Mouse (Mus musculus): ENCODE data around the gene Gtf2f1.
"Not testable (repeated sequence)": the region's sequence is repeated elsewhere in the genome, so short reads cannot be mapped to it uniquely, and the experiment has no call there.

The Gtf2f1 gene

DNA sequence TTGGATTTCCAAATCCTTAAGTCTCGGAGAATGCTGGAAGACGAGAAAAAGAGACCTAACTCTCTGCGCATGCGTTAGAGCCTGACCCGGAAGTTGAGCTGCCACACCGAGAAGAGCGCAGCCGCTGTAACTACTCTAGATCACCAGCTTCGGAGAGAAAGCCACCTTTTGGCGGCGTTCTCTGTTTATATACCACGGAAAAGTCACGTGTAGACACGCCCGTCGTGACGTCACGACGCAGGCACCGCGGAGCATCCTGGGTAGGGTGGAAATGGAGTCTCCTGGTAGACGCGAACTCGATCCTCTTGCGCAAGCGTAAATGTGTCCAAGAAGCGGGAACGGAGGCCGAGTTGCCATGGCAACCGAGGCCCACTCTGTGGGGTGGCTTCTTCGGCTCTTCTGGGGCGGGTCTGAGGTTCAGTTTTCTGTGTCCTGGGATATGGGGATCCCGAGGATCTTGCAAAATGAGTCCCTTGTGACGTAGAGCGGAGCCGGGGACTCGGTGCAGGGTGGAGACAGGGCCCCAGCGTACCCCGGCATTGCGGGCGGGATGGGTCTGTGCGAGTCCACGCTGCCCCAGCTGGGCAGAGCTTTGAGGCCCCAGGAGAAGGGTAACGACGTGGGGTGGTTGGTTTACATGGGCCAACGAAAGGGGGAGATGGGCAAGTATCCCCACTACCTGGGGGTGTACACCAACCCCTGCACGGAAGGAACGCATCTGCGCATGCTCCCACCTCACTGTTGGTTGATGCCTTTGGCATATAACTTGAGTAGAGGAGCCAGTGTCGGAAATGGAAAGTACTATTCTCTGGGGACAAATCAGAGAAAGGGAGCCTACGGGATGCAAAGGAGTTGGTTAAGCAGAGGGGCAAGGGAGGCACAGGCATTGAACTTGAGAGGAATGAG is at the start of gene Gtf2f1, which contains the start of gene Gm17949:
Gene Gtf2f1, minus strand, starts transcription at position 53 of the 906 bp plus-strand sequence.
Gene Gm17949, plus strand, starts transcription at position 234 of the 906 bp plus-strand sequence.
- peak; percentile 92 to 98 for DNase-seq

DNA sequence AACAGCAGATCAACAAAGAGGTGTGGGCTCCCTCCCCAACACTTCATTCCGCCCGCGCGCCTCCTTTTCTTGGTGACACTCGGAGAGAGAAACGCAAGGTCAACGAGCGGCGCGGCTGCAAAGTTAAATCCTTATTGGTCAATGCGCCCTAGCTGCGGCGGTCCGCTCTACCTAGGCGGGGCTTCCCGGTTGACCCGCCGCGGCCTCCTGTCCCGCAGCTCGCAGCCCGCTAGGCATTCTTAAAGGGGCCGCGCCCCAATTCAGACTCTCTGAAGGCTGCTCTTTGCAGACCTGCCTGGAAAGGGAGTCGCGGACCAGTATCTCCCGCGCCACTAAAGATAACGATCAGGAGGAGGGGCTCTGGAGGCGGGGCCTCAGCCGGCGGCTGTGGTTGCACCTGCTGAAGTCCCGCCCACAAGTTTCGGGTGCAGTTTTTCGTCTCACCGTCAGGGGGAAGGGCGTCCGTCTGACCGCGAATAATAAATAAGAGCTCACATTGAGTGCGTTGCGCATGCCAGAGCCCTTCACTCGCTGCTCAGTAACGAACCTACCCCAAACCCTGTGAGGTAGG is 49.2 kb upstream of the Gtf2f1 start:
- DNase-seq, result peak; percentile 96 to 98

DNA sequence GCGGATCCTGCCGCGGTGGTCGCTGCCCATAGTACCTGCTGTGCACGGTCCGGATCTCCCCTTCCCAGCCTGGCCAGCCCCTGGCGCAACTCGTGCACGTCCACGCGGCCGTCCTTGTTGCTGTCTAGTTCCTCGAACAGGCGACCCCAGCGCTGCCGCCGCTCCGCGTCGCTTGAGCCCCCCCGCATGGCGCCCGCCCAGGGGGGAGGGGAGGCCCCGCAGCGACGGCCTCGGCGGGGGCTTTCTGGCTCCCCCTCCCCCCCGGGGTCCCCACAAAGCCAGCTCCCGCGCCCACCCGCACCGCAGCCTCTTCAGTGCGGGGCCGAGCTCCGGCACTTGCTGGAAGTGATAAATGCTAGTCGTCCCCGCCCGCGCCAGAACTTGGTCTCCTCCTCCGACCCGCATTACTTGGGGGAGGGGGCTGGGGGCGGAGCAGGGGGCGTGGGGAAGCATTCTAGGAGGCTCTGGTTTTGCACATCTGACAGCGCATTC is 48.4 kb upstream of the Gtf2f1 start, which contains the start of gene Slc25a23:
Gene Slc25a23, minus strand, starts transcription at position 378 of the 492 bp plus-strand sequence.
- DNase-seq, result peak; percentile 71 to 74

DNA sequence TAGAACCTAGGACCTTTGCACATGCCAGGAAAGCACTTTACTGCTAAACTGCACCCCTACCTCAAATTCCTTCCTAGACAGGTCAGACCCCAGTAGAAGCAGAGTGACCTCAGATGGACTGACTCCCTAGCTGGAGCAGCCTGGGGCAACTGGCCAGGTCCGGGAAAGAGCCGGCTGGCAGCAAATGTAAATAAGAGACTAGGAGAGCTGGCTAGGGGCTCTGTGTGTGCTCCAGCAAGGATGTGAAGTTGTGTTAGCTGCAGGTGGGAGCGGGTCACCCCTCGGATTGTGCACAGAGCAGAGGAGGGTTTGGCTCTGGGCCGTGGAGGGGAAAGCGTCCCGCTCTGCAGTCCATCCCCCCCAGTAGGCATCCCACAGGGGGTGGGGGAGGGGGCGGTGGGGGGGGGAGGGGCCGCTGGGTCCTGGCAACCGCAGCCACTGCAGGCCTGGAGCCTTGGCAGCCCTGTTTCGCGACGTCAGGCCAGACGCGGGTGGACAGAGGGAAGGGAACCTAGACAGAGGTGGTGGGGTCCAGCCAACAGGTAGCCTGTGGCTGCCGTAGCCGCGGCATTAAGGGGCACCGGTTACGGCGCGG is 47.9 kb upstream of the Gtf2f1 start, which contains the start of gene Crb3:
Gene Crb3, plus strand, starts transcription at position 215 of the 595 bp plus-strand sequence.
- peak; percentile 49 to 53 for DNase-seq

DNA sequence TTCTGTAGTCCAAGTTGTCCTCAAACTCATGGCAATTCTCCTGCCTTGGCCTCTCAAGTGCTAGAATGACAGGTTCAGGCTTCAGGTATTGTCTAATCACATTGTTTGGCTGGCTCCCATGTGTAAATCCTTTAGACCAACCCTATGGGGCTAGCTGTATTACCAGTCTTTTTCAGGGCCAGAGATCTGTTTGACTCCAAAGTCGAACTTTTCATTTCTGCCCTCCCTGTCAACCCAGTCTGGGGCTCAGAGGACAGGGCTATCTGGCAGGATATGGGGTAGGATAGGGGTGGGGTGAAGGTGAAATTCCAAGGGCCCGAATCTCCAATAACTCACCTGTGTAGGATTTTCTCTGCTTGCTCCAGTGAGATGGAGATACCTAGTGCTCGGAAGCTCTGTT is 45.2 kb upstream of the Gtf2f1 start:
- no peak for DNase-seq

DNA sequence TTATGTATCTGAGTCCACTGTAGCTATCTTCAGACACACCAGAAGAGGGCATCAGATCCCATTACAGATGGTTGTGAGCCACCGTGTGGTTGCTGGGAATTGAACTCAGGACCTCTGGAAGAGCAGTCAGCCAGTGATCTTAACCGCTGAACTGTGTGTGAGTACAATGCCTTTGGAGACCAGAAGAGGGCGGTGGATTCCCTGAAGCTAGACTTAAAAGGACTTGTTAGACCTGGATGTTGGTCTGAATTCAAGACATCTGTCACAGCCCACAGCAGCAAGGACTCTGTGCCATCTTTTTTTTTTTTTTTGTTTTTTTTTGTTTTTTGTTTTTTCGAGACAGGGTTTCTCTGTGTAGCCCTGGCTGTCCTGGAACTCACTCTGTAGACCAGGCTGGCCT is 40.6 kb upstream of the Gtf2f1 start:
- not testable (repeated sequence) for DNase-seq

DNA sequence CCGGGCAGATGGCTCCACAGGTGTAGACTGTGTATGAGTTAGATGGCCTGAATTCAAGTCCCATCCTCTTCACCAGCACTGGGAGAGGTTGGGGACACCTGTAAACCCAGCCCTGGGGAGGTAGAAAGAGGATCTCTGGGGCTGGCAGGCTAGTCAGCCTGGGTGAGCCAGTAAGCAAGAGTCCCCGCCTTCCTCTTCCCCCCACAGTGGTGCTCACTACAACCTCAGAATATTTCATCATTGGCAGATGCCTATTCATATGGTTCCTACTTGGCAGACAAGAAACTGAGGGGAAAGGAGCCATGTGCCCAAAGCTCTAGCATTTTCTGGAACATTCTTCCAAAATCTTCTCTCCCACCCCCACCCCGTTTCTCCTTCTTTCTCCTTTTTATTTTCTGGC is 37.7 kb upstream of the Gtf2f1 start:
- DNase-seq, result no peak

DNA sequence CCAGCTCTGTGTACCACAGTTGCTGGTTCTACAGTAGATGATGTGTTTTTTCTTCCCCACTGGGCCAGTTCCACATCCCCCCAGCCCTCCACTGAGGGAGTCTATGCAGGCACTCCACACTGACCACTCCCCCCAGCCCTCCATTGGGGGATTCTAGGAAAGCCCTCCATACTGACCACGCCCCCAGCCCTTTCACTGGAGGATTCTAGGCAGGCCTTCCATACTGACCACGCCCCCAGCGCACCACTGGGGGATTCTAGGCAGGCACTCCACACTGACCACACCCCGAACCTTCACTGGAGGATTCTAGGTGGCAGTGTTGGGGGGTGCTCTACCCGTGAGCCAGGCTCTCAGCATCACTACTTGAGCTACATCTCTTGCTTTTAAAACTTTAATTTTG is 36.3 kb upstream of the Gtf2f1 start:
- no peak for DNase-seq

DNA sequence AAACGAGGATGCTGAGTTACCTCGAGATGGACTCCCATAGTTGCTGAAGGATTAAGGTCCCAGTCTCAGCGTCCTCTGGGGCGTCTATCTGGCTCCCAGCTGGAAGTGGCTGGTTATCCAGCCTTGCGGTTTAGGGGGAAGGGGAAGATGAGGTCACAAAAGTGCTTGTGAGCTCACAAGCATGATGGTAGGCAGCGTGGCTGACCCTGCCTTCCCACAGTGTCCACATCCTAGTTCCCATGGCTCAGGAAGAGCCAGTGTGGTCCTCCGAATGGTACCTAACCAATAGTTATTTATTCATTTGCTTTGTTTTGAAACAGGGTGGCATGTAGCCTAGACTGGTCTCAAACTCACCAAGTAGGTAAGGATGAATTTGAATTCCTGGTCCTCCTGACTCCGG is 30.5 kb upstream of the Gtf2f1 start, which contains the start of gene Slc25a41:
Gene Slc25a41, minus strand, starts transcription at position 101 of the 400 bp plus-strand sequence.
- no peak for DNase-seq

DNA sequence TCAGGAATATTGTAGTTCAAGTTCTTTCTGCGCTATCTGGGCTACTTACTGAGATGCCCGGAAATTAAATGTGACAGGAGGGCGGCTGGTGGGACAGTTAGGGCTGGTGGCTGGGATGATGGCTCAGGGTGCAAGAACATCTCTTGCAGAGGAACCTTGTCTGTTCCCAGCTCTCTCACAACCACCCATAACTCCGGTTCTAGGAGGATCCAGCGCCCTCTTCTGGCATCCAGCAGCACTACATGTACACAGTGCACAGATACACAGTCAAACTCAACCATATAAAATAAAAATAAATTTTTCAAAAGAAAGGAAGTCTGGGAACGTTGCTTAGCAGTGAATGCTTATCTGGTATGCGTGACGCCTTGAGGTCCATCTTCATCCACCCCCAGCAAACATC is 27.9 kb upstream of the Gtf2f1 start:
- DNase-seq, result no peak

DNA sequence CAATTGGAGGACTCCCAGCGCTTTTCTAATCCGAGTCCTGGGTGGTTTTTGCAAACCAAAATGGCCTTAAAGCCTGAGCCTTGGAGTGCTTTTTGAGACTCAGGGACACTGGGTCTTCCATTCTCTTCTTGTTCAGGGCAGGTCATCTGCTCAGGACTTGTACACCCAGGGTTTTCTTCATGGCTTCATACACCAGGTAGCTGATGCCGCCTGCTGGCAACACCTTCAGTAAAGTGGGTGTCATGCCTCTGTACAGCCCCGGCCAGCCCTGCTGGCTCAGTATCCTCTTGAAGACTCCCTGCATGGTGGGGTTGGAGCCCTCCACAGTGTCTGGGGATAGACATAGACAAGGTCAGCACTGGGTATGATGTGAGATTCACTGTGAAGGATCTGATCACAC is 21.8 kb upstream of the Gtf2f1 start:
- DNase-seq, result no peak

DNA sequence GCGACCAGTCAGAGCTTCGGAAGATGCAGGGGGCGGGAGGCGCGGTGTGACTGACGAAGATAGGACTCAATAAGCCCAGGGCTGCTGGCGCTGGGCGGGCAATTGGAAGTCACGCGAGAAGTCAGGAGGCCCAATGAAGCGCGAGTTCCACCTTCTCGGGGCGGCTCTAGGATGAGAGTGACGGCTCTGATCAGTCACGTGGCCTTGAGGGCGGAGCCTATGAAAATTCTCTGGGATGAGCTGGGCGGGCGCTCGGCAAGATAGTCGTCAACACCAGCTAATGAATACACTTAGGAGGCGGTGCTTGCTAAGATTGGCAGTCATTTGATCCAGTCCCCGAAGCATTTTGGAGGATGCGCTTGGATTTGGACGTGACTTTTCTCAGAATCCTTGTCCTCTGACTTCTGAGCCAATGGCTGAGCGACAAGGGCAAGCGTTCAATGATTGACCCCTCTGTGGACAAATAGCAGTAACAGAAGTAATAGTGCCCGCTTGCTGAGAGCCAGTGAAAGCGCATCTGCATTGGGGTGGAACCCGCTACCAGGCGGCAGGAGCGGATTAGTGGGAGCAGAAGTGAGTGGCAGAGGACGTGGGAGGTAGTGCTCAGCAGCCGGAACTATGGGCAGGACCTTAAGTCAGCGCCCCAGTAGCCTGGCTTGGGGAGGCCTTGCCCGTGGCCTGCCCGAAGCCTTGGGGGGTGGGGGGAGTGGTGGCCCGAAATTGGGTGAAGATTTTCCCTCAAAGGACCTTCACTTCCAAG is 20.8 kb upstream of the Gtf2f1 start:
- peak; percentile 98 to 100 for DNase-seq

DNA sequence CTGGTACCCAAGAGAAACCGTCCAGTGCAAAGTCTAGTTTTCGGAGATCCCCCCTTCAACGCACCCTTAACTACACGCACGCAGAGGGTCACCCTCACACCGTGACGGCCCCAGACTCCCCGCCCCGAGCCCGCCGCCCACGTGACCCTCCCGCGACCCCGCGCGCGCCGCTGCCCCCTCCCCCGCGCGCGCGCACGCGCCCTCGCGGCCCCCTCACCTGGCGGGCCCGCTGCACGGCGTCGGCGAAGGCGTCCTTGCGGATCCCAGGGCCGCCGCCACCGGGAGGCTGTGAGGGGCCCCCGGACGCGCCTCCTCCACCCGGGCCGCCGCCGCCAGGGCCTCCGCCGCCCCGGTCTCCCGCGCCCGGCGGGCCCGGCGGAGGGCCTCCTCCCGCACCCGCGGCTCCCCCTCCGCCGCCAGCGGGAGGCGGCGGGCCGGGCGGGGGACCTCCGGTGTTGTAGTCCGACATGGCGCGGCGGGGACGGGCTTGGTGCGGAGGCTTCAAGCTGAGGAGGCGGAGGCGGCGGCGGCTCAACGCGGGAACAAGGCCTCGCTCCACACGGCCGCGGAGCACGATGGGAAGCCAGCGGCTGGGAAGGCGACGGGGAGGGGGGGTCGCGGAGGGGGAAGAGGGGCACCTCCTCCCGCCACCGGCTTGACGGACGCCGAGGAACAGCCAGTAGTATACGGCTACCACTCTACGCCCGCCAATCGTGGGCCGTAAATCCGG is 20.0 kb upstream of the Gtf2f1 start, which contains the start of gene Khsrp:
Gene Khsrp, minus strand, starts transcription at position 592 of the 730 bp plus-strand sequence.
- peak; percentile 31 to 53 for DNase-seq

DNA sequence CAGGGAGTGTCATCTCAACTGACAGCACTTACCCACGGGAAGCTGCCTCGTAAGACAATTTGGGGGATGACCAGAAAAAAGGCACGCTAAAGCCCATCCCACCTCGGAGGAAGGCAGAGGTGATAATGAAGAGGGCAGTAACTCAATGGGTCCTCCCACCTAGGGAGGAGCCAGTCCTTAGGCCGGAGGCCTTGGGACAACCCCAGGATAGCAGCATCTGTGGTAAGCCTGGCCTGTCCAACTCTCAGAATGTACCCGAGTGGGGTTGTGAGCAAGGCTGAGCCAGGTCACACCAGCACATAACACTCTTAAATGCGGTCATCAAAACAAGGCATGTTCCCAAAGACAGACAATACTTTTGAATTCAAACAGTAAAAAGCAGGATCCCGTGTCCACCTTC is 18.6 kb upstream of the Gtf2f1 start:
- DNase-seq, result no peak

DNA sequence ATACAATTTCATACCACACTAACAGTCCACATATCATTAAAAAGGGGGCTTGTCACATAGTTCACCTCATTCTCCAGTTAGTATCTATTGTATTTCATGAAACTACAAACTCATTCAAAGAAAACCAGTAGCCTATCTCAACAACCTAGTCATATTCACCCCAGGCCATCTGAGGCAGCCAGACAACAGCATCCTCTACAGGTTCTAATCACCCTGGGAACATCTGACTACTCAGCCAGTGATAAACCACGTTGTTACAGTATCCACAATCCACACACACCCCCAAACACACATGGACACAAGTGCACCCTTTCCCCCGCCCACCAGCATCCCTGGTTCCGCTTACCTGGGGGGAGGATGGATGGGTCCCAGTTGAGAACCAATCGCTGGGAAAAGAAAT is 16.4 kb upstream of the Gtf2f1 start:
- DNase-seq, result no peak

DNA sequence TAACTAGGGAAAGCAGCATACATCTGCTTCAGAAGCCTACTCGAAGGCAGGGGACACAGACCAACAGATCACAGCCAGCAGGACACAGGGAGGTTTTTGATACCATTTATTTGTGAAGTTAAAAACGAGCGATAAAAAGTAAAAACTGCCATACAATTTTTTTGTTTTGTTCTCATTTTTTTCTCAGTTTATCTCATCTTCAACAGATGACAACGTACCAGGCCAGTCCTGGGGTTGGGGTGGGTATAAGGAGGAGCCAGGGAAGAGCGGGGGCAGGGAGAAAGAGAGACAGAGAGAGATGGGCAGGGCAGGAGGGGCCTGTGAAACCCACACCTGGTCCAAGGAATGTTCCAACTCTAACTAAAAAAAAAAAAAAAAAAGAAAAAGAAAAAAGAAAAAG is 9.9 kb upstream of the Gtf2f1 start:
- DNase-seq, result no peak

DNA sequence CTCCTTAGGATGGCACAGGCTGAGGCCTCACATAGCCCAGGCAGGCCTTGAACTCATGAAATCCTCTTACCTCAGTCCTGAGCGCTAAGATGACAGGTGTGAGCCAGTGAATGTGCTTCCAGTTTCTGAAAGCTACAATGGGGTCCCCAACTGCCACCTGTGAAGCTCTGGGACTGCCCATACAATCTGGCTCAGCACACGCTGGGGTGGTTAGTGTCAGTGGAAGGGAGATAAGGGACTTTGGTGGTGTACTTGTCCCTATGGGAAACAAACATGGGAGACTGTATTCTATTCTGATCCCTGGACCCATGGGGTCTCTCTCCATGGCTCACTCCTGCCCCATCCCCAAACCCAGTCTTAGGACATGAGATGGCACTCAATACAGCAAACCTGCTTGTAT is 8.6 kb upstream of the Gtf2f1 start:
- no peak for DNase-seq

DNA sequence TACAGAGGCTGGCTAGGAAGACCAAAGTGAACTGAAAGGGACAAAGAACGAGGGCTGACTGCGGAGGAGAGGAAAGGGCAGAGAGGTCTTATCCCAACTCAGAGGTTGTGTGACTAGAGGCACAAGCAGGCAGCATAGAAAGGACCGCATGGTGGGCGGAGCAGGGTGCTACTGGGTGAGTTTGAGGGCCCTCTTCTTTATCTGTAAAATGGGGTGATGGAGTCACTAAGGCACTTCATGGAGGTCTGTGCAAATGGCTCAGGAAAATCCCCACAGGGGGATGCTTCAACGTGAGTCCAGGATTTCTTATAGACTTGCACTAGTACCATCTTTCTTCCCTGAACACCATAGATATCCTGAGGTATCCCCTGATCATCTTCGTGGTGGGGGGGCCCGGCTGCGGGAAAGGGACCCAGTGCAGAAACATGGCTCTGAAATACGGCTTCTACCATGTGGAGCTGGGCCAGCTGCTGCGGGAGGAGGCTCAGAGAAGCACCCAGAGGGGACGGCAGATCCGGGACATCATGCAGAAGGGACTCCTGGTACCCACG is 1.2 kb upstream of the Gtf2f1 start:
- DNase-seq, result no peak

DNA sequence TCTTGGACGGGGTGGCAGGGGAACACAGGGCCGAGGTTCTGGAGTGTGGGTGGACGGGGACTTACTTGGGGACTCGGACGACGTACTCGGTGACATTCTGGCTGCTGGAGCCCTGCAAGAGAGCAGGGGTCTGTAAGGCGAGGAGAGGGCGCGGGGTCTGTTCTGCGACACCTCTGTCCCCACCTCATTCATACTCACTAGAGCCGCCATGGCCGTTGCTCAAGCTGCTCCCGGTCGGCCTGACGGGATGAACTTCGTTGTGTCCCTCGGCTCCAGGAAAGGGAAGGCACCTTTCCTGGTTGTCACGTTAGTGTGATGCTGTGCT is 215 bp downstream of the Gtf2f1 start:
- DNase-seq, result no peak

DNA sequence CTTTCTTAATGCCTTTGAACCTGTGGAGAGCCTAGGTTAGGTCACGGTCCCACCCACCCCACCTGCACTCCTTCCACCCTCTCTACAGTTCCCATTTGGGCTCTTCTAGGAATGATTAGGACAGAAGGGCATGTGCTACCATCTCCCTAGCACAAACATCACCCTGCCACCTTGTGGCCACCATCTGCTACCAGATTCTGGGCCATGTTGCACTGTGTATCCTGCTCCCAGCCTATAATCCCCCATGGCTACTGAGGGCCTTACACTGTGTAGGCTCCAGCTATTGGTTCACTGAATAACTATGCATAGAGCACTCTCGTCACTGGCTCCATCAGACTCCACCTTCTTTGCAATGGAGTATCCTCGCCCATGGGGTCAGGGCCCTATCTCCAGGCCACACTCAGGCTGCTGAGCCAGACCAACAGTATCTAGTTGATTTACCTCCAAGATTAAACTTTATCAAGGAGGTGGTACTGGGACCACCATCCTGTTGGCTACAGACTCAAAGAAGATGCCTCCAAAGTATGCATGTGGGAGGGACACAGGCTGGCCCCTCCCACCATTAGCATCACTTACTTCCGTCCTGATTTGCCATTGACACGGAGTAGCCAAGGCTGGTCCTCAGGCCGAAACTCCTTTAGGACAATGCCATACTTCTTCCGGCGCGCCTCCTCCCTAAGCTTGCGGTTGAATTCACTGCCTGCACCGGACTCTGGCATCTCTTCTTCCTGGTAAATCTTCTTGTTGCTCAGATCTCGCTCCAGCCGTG is 3.8 kb downstream of the Gtf2f1 start:
- DNase-seq, result no peak

DNA sequence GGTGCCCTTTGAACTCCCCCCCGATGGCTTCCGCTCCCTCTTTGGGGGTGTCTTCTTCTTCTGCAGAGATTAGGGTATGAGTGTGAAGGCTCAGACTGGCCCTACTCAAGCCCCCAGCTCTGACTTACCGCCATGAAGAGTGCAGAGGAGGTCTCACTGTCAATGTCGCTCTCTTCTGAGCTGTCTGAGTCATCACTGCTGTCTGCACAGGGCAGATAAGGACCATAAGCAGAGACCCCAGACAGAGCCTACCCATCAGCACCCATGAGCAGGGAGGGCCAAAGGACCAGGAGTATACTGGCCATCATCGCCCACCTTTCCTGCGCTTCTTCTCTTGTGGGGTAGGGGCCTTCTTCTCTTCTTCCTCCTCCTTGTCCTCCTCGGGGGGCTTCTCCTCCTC is 7.1 kb downstream of the Gtf2f1 start:
- no peak for DNase-seq
